Mouse (Mus musculus) cerebellum, adult 8-10 months (tissue): ENCODE results near the gene Olfr1195.
"Not testable (repeated sequence)": the region's sequence is repeated elsewhere in the genome, so short reads cannot be mapped to it uniquely, and the experiment has no call there.

Experiments used
- DNase-seq: peaks from one replicate; pipeline ENCODE4 v3.0.0; 2022

Gene Olfr1195

DNA sequence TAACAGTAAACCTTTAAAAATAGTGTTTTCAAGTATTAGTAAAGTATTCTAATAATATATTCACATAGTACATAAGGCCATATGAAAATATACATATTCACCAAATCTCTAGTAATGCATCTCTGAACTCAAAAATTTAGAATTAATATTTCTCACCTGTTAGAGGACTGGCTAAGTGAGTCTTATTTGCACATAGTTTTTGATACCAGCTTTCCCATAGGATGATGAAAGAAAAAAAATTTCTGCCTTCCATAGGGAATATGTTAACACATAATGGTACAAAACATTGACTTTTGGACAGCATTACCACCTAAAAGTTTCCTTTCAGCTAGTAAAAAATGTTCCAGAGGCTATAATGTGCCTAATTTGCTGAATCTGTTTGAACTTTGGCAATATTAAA lies at the start of gene Olfr1195:
Gene Olfr1195, minus strand, starts transcription at position 101 of the 400 bp plus-strand sequence.
- DNase-seq, result no peak

DNA sequence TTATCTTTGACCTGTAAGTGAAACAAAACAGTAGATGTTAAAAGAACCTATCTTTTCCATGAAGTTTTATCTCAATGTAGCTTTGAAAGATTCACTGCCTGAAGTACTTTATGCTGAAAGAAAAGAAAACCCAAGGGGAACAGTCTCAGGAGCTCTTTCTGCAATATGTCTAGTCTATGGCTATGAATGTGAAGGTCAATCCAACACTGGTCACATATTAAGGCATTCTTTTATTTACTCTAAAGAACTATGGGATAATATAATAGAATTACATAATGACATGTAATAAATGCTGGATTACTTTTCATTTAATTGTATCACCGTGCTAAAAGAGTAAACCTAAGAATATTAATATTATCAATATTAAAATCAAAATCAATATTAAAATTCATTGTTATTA lies 43.3 kb upstream of the Olfr1195 start, which contains the start of gene Olfr1197:
Gene Olfr1197, minus strand, starts transcription at position 101 of the 400 bp plus-strand sequence.
- no peak for DNase-seq

DNA sequence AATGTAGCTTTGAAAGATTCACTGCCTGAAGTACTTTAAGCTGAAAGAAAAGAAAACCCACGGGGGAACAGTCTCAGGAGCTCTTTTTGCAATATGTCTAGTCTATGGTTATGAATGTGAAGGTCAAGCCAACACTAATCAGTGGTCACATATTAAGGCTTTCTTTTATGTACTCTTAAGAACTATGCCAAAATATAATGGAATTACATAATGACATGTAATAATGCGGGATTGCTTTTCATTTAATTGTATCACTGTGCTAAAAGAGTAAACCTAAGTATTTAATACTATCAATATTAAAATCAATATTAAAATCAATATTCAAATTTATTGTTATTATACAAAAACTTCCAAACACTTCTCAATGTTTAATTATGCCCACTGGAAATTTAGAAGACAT lies 15.5 kb upstream of the Olfr1195 start, which contains the start of gene Olfr1196:
Gene Olfr1196, minus strand, starts transcription at position 101 of the 400 bp plus-strand sequence.
- DNase-seq, result no peak

DNA sequence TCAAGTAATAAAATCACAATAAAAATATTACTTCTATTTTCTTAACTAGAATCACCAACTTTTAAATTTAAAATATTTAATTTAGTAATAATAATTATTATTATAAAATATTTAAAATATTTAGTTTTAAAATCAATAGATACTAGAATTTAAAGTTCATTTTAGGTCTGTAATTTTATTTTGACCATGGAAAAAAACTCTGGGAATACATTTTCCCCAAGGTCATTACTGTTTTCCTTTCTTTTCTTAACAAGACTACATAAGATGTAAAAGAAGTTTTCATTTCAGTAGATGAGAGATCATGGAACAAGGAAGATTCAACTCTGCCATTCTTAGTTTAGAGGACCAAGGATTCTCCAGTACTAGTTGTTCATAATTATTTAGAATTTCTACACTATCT lies 13.7 kb downstream of the Olfr1195 start, which contains the start of gene Olfr1193:
Gene Olfr1193, plus strand, starts transcription at position 301 of the 400 bp plus-strand sequence.
- DNase-seq, result not testable (repeated sequence)

DNA sequence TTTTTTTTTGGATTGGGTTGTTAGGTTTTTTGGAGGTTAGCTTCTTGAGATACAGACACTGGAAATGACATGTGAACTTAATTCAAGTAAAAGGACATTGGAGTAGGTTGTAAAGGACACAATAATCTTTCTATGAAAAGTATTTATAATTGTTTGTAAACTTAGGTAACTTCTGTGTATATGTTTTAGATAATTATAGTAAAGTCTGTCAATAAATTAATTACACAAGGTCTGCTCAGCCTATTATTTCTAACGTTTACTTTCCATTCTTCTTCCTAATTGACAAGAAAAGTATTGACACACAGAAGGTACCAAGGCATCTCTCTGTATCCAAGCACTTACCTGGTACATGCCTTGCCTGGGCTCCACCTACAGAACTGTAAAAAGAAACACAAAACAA lies 40.8 kb downstream of the Olfr1195 start, which contains the start of gene Olfr1192-ps1:
Gene Olfr1192-ps1, plus strand, starts transcription at position 301 of the 400 bp plus-strand sequence.
- DNase-seq, result no peak

DNA sequence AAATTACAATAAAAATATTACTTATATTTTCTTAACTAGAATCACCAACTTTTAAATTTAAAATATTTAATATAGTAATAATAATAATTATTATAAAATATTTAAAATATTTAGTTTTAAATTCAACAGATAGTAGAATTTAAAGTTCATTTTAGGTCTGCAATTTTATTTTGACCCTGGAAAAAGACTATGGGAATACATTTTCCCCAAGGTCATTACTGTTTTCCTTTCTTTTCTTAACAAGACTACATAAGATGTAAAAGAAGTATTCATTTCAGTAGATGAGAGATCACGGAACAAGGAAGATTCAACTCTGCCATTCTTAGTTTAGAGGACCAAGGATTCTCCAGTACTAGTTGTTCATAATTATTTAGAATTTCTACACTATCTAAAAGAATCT lies 48.7 kb downstream of the Olfr1195 start, which contains the start of gene Olfr1191-ps1:
Gene Olfr1191-ps1, plus strand, starts transcription at position 301 of the 400 bp plus-strand sequence.
- not testable (repeated sequence) for DNase-seq
